Mouse (Mus musculus): ENCODE results near the gene Osbpl9. TPM values are rescaled to one million over a fixed set of nuclear protein-coding genes. Genes with fewer than 3 reads are reported as not detected.

Osbpl9 gene
- polyA plus RNA-seq, 1 experiment from 2014 or later, result 87.9 TPM

DNA sequence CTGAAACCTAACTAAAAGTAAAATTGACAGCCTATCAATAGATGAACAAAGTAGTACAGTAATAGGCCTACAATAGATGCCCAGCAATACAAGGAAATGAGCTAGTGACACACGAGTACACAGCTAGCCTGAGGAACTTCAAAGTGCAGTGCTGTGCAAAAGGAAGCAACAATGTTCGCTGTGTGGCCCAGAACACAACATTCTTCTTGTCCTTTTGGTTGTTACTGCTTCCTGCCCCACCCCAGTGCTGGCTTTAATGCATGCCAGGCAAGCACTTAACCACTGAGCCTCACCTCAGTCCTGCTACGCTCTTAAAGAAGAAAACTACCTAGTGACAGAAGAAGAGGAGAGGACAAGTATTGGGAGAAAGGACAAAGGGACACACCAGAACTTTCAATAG lies 122.4 kb downstream of the Osbpl9 start:
- Histone ChIP-seq H3K4me2 (replicated peaks) (no peak overlapping the region), H3K36me3 (peaks cover 35% of the 10 kb centered on the region), H3K4me1 (no peaks in the 10 kb centered on the region), H3K27me3 (no peaks in the 10 kb centered on the region), H3K9me3 (replicated peaks) (no peaks in the 10 kb centered on the region), H3K27ac (no peak overlapping the region), H3K4me3 (no peak overlapping the region), H3K9ac (no peak overlapping the region)
- no peak for ATAC-seq (ENCODE audit: low FRiP score)
- 78% methylated on average over 3 of the region's 3 CpGs for WGBS

DNA sequence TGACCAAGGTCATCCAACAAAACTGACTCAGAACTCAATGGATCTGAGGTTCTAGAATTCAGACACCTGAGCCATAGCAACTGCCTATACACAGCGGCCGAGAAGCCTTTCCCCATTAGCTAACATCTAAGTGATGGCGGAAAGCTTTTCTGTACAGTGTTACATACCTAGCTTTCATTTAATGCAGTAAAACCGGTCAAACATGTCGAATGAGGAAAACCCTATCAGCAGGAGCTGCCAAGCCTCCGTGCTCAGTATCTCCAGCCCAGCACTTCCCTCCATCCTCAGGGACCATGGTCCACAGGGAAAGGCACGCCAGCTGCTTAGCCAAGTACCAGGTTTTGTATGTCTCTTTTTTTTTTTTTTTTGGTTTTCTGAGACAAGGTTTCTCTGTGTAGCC lies 123.1 kb downstream of the Osbpl9 start:
- H3K27ac ChIP-seq, result no peak overlapping the region
- WGBS, result 92% methylated on average over 7 of the region's 7 CpGs
- H3K27me3 ChIP-seq, result no peaks in the 10 kb centered on the region
- H3K4me2 ChIP-seq (replicated peaks), result no peak overlapping the region
- no peak overlapping the region for H3K4me3 ChIP-seq
- peaks cover 35% of the 10 kb centered on the region for H3K36me3 ChIP-seq
- no peak for ATAC-seq (ENCODE audit: low FRiP score)
- no peaks in the 10 kb centered on the region for H3K4me1 ChIP-seq
- H3K9ac ChIP-seq, result no peak overlapping the region
- H3K9me3 ChIP-seq (replicated peaks), result no peaks in the 10 kb centered on the region

DNA sequence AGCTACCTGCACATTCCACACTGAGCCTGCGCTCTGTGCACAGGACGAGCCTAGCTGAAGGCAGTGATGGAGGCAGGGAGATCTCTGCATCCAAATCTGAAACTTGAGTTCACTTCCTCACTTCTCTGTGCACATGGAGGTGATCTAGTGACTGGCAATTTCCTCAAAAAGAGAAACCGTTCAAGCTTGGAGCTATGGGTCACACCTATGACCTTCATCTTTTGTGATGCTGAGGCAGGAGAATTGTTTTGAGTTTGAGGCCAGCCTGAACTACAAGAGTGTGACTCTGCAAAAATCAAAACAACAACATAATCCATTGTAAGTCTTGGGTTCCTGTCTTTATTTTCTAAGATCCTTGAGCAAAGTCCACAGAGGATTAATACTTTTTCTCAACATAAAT lies 128.8 kb downstream of the Osbpl9 start:
- ATAC-seq (ENCODE audit: low FRiP score), result no peak
- Histone ChIP-seq H3K27ac (no peak overlapping the region), H3K9ac (no peak overlapping the region), H3K27me3 (no peaks in the 10 kb centered on the region), H3K36me3 (peaks cover 20% of the 10 kb centered on the region), H3K4me2 (replicated peaks) (no peak overlapping the region), H3K9me3 (replicated peaks) (no peaks in the 10 kb centered on the region), H3K4me3 (no peak overlapping the region), H3K4me1 (no peaks in the 10 kb centered on the region)
- 84% methylated on average over 3 of the region's 3 CpGs for WGBS

DNA sequence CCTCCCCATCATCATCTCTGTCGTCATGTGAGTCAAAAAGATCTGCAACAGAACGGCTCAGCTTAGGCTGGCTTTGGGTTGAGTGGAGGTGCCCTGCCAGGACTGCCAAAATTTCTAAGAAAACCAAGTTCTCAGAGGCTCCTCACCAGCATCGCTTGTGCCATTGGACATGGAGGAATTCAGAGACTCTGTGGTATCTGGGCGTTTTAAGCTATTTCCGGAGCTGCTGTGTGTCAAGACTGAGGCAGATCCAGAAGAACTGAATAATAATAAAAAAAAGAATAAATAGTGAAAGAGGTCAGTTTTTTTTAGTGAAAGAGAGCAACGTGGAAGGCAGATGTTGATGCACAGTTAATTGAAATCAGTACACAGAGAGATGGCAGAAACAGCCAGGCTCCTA lies 129.2 kb downstream of the Osbpl9 start:
- WGBS, result 90% methylated on average over 6 of the region's 6 CpGs
- Histone ChIP-seq H3K9ac (no peak overlapping the region), H3K4me1 (no peaks in the 10 kb centered on the region), H3K27me3 (no peaks in the 10 kb centered on the region), H3K4me2 (replicated peaks) (no peak overlapping the region), H3K9me3 (replicated peaks) (no peaks in the 10 kb centered on the region), H3K36me3 (peaks cover 24% of the 10 kb centered on the region), H3K4me3 (no peak overlapping the region), H3K27ac (no peak overlapping the region)
- no peak for ATAC-seq (ENCODE audit: low FRiP score)

DNA sequence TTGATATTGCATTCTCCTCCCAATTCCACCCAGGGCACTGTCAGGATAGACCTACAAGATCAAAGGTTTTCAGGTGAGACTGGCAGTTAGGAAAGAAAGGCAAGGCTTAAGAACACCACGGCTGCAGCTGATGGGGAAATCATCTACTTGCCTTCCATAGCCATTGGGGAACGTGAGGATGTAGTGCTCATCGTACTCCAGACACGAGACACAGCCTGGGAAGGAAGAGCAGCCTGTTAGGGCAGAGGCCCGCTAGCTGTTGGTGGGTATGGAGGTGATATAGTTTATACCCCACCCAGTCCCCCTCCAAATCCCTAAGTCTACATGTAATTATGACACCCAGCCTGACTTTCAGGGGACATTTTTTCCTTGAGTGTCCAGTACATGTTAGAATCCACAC lies 136.4 kb downstream of the Osbpl9 start:
- H3K4me3 ChIP-seq, result no peak overlapping the region
- no peak overlapping the region for H3K9ac ChIP-seq
- no peaks in the 10 kb centered on the region for H3K27me3 ChIP-seq
- no peak overlapping the region for H3K4me2 ChIP-seq (replicated peaks)
- H3K4me1 ChIP-seq, result no peaks in the 10 kb centered on the region
- no peak for ATAC-seq (ENCODE audit: low FRiP score)
- H3K36me3 ChIP-seq, result peaks cover 77% of the 10 kb centered on the region
- no peaks in the 10 kb centered on the region for H3K9me3 ChIP-seq (replicated peaks)
- no peak overlapping the region for H3K27ac ChIP-seq
- WGBS, result 96% methylated on average over 5 of the region's 5 CpGs

DNA sequence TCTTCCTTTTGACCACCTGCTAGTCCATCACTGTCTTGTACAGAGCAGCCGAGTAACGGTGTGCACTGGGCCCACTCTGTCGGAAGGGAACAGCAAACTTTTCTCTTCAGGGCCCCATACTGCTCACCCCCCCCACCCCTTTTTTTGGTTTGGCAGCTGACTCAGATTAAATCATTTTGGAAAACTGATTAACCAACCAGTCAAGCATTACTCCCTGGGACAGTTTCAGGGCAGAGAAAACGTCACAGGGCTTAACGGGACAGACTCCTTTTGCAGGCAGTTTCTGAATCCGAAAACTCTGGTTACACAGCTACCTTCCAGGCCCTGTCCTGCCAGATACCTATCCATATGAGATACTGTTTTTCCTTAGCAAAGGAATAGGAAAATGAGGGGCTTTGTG lies 137.1 kb downstream of the Osbpl9 start:
- no peaks in the 10 kb centered on the region for H3K27me3 ChIP-seq
- peaks cover 81% of the 10 kb centered on the region for H3K36me3 ChIP-seq
- no peak overlapping the region for H3K9ac ChIP-seq
- no peak overlapping the region for H3K4me3 ChIP-seq
- H3K9me3 ChIP-seq (replicated peaks), result no peaks in the 10 kb centered on the region
- H3K4me2 ChIP-seq (replicated peaks), result no peak overlapping the region
- 94% methylated on average over 6 of the region's 6 CpGs for WGBS
- ATAC-seq (ENCODE audit: low FRiP score), result no peak
- no peak overlapping the region for H3K27ac ChIP-seq
- H3K4me1 ChIP-seq, result no peaks in the 10 kb centered on the region

DNA sequence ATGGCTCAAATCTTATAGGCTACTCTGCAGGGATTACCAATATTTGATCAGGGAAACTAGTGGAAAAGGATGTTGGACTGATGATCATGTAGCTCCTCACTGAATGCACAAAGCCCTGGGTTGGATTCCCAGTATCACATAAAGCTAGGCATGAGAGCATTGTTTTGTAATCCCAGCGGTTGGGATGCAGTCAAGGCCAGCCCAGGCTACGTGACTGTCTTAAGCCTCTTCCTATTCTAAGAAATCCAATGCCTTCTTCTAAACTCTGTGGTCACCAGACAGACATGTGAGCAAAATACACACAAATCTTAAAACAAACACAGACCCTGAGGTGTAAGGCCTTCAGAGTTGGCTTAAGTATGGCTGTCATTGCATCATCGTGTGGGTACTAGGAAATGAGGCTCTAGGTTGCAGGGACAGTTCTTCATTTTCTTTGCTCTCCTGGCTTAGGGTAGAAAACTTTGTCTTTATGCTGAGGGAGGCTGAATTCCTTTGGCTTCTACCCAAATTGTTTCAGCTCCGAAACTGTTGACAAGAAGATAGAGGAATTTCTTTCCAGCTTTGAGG lies 142.7 kb downstream of the Osbpl9 start:
- no peak overlapping the region for H3K9ac ChIP-seq
- no peak overlapping the region for H3K27ac ChIP-seq
- H3K27me3 ChIP-seq, result no peaks in the 10 kb centered on the region
- H3K36me3 ChIP-seq, result peaks cover 93% of the 10 kb centered on the region
- H3K4me3 ChIP-seq, result no peak overlapping the region
- no peak overlapping the region for H3K4me2 ChIP-seq (replicated peaks)
- no peak for ATAC-seq (ENCODE audit: low FRiP score)
- WGBS, result 95% methylated on average over 4 of the region's 4 CpGs
- H3K9me3 ChIP-seq (replicated peaks), result no peaks in the 10 kb centered on the region
- no peaks in the 10 kb centered on the region for H3K4me1 ChIP-seq

DNA sequence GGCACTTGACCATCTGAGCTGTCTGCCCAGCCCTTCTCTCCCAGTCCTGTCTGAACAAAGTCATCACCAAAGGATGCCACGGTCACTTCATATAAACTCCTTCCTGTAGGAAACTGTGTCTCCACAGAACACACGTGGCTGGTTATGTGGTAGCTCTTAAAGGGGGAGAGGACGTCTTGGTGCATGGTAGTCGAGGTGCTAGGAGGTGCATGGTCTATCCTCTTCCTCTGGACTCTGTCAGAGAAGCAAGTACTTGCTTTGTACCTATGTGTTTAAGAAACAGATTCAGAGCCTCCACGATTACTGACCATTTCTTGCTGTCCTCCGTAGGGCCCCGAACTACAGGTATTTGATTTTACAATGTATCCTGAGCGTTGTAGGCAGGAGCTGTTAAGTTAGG lies 144.4 kb downstream of the Osbpl9 start:
- no peak for ATAC-seq (ENCODE audit: low FRiP score)
- Histone ChIP-seq H3K9ac (no peak overlapping the region), H3K4me3 (no peak overlapping the region), H3K4me1 (no peaks in the 10 kb centered on the region), H3K27me3 (no peaks in the 10 kb centered on the region), H3K27ac (no peak overlapping the region), H3K4me2 (replicated peaks) (no peak overlapping the region), H3K9me3 (replicated peaks) (no peaks in the 10 kb centered on the region), H3K36me3 (peaks cover 84% of the 10 kb centered on the region)
- WGBS, result 94% methylated on average over 8 of the region's 8 CpGs

DNA sequence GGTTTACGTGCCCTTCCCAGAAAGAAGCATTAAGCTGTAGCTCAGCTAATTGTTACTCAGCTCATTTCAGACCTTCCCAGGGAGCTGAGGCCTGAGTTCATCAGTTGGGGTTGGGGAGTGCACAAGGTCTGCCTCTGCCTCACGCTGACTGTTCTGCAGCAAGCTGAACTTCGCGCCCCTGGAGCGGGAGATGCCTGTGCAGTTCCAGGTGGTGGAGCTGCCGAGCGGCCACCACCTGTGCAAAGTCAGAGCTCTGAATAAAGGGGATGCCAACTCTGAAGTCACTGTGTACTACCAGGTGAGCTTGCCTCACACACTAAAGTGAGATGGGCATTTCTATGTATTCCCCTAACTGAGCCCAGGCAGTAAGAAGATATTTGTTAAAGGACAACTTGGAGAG lies 145.7 kb downstream of the Osbpl9 start:
- H3K27me3 ChIP-seq, result no peaks in the 10 kb centered on the region
- no peaks in the 10 kb centered on the region for H3K4me1 ChIP-seq
- H3K9ac ChIP-seq, result no peak overlapping the region
- H3K9me3 ChIP-seq (replicated peaks), result no peaks in the 10 kb centered on the region
- H3K27ac ChIP-seq, result no peak overlapping the region
- H3K4me2 ChIP-seq (replicated peaks), result no peak overlapping the region
- ATAC-seq (ENCODE audit: low FRiP score), result no peak
- WGBS, result 87% methylated on average over 7 of the region's 7 CpGs
- no peak overlapping the region for H3K4me3 ChIP-seq
- H3K36me3 ChIP-seq, result peaks cover 80% of the 10 kb centered on the region

DNA sequence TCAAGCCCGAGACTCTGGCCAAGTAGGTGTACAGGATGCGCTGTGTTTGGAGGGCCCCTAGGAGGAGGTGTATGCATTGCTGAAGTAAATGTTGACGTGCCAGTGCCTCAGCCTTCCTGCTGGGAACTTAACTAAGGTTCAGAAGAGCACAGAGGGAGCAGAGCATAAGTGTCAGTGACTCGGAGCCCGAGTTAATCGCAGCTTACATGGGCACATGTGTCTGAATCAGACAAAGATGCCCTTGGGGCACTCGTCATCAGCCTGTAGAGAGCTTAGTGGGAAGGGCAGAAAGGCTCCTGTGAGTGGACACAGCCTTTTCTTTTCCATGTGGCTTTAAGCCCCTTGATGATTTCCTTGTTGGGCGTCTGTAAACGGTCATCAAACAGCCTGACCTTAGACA lies 148.1 kb downstream of the Osbpl9 start:
- no peaks in the 10 kb centered on the region for H3K4me1 ChIP-seq
- no peak for ATAC-seq (ENCODE audit: low FRiP score)

DNA sequence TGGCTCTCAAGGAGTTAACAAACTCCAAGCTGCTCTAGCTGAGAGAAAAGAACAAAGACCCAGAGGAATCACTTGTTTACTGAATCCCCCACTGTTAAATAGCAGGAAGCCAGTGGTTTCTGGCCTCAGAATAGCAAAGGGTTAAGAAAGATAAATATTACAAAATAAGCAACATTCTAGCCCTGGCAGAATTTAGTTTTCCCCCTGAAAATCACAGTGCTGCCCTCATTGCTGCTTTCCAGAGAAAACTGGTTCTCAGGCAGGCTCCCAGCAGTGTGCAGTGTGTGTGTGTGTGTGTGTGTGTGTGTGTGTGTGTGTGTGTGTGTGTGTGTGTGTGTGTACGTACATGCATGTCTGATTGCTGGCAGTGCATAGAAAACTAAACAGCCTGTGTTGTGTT lies 149.8 kb downstream of the Osbpl9 start:
- Histone ChIP-seq H3K4me2 (replicated peaks) (no peak overlapping the region), H3K9me3 (replicated peaks) (no peaks in the 10 kb centered on the region), H3K27ac (peak overlapping the region; percentile 23), H3K36me3 (peaks cover 76% of the 10 kb centered on the region), H3K4me3 (no peak overlapping the region), H3K4me1 (no peaks in the 10 kb centered on the region), H3K9ac (no peak overlapping the region), H3K27me3 (no peaks in the 10 kb centered on the region)
- WGBS, result 57% methylated on average over 1 of the region's 1 CpGs
- no peak for ATAC-seq (ENCODE audit: low FRiP score)

More for the DNA sequence above, 148.1 kb downstream of the Osbpl9 start:
- Histone ChIP-seq H3K4me3 (no peak overlapping the region), H3K36me3 (peaks cover 80% of the 10 kb centered on the region), H3K9me3 (replicated peaks) (no peaks in the 10 kb centered on the region), H3K4me2 (replicated peaks) (no peak overlapping the region), H3K9ac (no peak overlapping the region), H3K27me3 (no peaks in the 10 kb centered on the region), H3K27ac (no peak overlapping the region)
- WGBS, result 76% methylated on average over 9 of the region's 9 CpGs

DNA sequence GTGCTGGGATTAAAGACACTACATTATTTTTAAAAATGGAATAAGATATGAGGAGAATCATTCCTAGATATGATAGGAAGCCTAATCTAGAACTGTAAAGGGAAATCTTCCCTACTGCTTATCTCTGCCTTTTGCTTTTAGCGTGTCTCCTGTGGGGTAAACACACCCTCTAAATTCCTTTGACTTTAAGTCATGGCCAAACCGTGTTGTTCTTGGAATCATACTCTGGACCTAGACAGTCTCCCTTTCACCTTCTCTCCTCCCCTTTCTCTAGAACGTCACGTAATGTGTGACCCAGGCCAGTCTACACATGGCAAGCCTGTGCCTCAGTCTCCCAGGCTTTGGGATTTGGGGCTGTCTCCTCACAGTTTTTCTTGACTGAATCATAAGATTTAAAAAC lies 153.8 kb downstream of the Osbpl9 start:
- no peak for ATAC-seq (ENCODE audit: low FRiP score)
- no peaks in the 10 kb centered on the region for H3K9me3 ChIP-seq (replicated peaks)
- H3K27ac ChIP-seq, result no peak overlapping the region
- no peak overlapping the region for H3K4me3 ChIP-seq
- 85% methylated on average over 4 of the region's 4 CpGs for WGBS
- no peak overlapping the region for H3K9ac ChIP-seq
- H3K4me1 ChIP-seq, result no peaks in the 10 kb centered on the region
- no peak overlapping the region for H3K4me2 ChIP-seq (replicated peaks)
- H3K36me3 ChIP-seq, result peaks cover 76% of the 10 kb centered on the region
- no peaks in the 10 kb centered on the region for H3K27me3 ChIP-seq

DNA sequence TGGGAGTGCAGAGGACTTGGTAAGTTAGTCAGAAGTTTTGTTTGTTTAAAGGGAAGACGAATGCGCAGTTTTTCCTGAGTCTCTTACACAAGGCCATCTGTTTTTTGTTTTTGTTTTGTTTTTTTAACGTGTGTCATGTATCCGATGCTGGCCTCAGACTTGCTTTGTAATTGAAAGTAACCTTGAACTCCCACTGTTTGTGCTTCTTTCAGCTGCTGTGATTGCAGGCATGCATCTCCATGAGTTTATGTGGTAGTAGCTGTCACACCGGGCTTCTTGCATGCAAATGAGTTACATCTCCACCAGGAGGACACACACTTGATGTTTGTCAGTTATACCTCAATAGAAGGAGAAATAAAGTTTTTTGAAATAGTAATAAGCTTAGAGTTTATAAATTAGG lies 158.3 kb downstream of the Osbpl9 start:
- Histone ChIP-seq H3K4me2 (replicated peaks) (no peak overlapping the region), H3K4me3 (no peak overlapping the region), H3K27me3 (no peaks in the 10 kb centered on the region), H3K4me1 (no peaks in the 10 kb centered on the region), H3K9me3 (replicated peaks) (no peaks in the 10 kb centered on the region), H3K27ac (no peak overlapping the region), H3K36me3 (peaks cover 84% of the 10 kb centered on the region), H3K9ac (no peak overlapping the region)
- WGBS, result 71% methylated on average over 5 of the region's 5 CpGs
- ATAC-seq (ENCODE audit: low FRiP score), result no peak

Measured in hindbrain, embryonic 12.5 days (tissue).